Mouse (Mus musculus): ENCODE data around the gene Tada3. TPM values are rescaled to one million over a fixed set of nuclear protein-coding genes. Genes with fewer than 3 reads are reported as not detected.

The Tada3 gene
- total and polyA plus RNA-seq, 2 experiments from 2014 or later = 26.2 to 61.8 TPM

GRCm38 (mm10) chr6:113351161-113351560 lies 26.5 kb downstream of the Tada3 start:
- Histone ChIP-seq H3K4me2 (ENCODE audit: low read depth, low read length) (no peak overlapping the region), H3K4me1 (ENCODE audit: insufficient read depth, low read length) (no peaks in the 10 kb centered on the region), H3K27ac (no peak overlapping the region), H3K9ac (replicated peaks; ENCODE audit: low read length) (no peak overlapping the region), H3K27me3 (ENCODE audit: insufficient read depth, low read length) (no peaks in the 10 kb centered on the region), H3K36me3 (ENCODE audit: insufficient read depth, low read length) (no peaks in the 10 kb centered on the region), H3K4me3 (ENCODE audit: low read length) (no peak overlapping the region), H3K9me3 (ENCODE audit: low read length) (no peaks in the 10 kb centered on the region)
- no peak for ATAC-seq
- DNase-seq (ENCODE audit: low spot score) = no peak
- no peak for TF ChIP-seq CTCF (IDR thresholded peaks at IDR 0.05; ENCODE audit: low read depth)
- WGBS = 89% methylated on average over 1 of the region's 1 CpGs

DNA sequence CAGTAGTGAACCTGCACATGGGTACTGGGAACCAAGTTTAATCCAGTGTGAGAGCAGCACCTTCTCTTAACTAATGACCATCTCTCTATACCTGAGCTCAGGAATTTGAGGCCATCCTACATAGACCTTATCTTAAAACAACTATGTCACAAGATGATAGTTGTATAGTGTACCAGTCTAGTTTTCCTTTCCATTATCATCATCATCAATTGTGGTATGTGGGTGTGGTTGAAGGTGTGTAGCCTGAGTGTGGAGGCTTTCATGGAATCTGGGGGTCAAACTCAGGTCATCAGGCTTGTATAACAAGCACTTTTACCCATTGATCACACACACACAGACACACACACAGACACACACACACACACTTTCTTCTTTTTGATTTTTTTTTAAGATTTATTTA lies 27.1 kb downstream of the Tada3 start:
- no peaks in the 10 kb centered on the region for H3K4me1 ChIP-seq (ENCODE audit: insufficient read depth, low read length)
- H3K27me3 ChIP-seq (ENCODE audit: insufficient read depth, low read length) = no peaks in the 10 kb centered on the region
- no peak for DNase-seq (ENCODE audit: low spot score)
- no peak overlapping the region for H3K27ac ChIP-seq
- TF ChIP-seq CTCF (IDR thresholded peaks at IDR 0.05; ENCODE audit: low read depth) = no peak
- ATAC-seq = no peak
- H3K36me3 ChIP-seq (ENCODE audit: insufficient read depth, low read length) = no peaks in the 10 kb centered on the region
- no peak overlapping the region for H3K4me2 ChIP-seq (ENCODE audit: low read depth, low read length)
- H3K9me3 ChIP-seq (ENCODE audit: low read length) = no peaks in the 10 kb centered on the region
- H3K4me3 ChIP-seq (ENCODE audit: low read length) = no peak overlapping the region
- H3K9ac ChIP-seq (replicated peaks; ENCODE audit: low read length) = no peak overlapping the region

GRCm38 (mm10) chr6:113346897-113347296 lies 30.8 kb downstream of the Tada3 start:
- no peak overlapping the region for H3K4me2 ChIP-seq (ENCODE audit: low read depth, low read length)
- ATAC-seq (no peak), DNase-seq (ENCODE audit: low spot score) (no peak)
- no peaks in the 10 kb centered on the region for H3K36me3 ChIP-seq (ENCODE audit: insufficient read depth, low read length)
- H3K4me1 ChIP-seq (ENCODE audit: insufficient read depth, low read length) = peaks cover 10% of the 10 kb centered on the region; the same call in 1 of the 2 replicates
- no peaks in the 10 kb centered on the region for H3K9me3 ChIP-seq (ENCODE audit: low read length)
- no peak overlapping the region for H3K27ac ChIP-seq
- TF ChIP-seq CTCF (IDR thresholded peaks at IDR 0.05; ENCODE audit: low read depth) = no peak
- H3K9ac ChIP-seq (replicated peaks; ENCODE audit: low read length) = no peak overlapping the region
- no peaks in the 10 kb centered on the region for H3K27me3 ChIP-seq (ENCODE audit: insufficient read depth, low read length)
- WGBS = 80% methylated on average over 4 of the region's 4 CpGs
- H3K4me3 ChIP-seq (ENCODE audit: low read length) = no peak overlapping the region

- Histone ChIP-seq H3K4me2 (ENCODE audit: low read depth, low read length) (peak overlapping the region; percentile 81), H3K4me3 (ENCODE audit: low read length) (peak overlapping the region; percentile 55; the same call in 1 of the 2 replicates), H3K27me3 (ENCODE audit: insufficient read depth, low read length) (no peaks in the 10 kb centered on the region), H3K9me3 (ENCODE audit: low read length) (no peaks in the 10 kb centered on the region), H3K9ac (replicated peaks; ENCODE audit: low read length) (peak overlapping the region; percentile 82; the same call in 1 of the 2 replicates), H3K27ac (peak overlapping the region; percentile 76; the same call in 1 of the 2 replicates), H3K4me1 (ENCODE audit: insufficient read depth, low read length) (peaks cover 14% of the 10 kb centered on the region; the same call in 1 of the 2 replicates), H3K36me3 (ENCODE audit: insufficient read depth, low read length) (peaks cover 10% of the 10 kb centered on the region)
- DNase-seq (ENCODE audit: low spot score) (peak; percentile 67), ATAC-seq (no peak)
- WGBS = 33% methylated on average over 2 of the region's 2 CpGs
- no peak for TF ChIP-seq CTCF (IDR thresholded peaks at IDR 0.05; ENCODE audit: low read depth)
Observed at GRCm38 (mm10) chr6:113344321-113344720, 33.4 kb downstream of the Tada3 start.

- no peaks in the 10 kb centered on the region for H3K9me3 ChIP-seq (ENCODE audit: low read length)
- H3K4me3 ChIP-seq (ENCODE audit: low read length) = peak within 1 kb of the TSS; percentile 55
- DNase-seq (ENCODE audit: low spot score) (peak; percentile 76), ATAC-seq (peak; percentile 75)
- H3K4me2 ChIP-seq (ENCODE audit: low read depth, low read length) = peak within 1 kb of the TSS; percentile 81
- H3K27me3 ChIP-seq (ENCODE audit: insufficient read depth, low read length) = no peaks in the 10 kb centered on the region
- peaks cover 10% of the 10 kb centered on the region for H3K36me3 ChIP-seq (ENCODE audit: insufficient read depth, low read length)
- H3K9ac ChIP-seq (replicated peaks; ENCODE audit: low read length) = peak within 1 kb of the TSS; percentile 82
- TF ChIP-seq CTCF (IDR thresholded peaks at IDR 0.05; ENCODE audit: low read depth) = no peak
- peaks cover 14% of the 10 kb centered on the region; the same call in 1 of the 2 replicates for H3K4me1 ChIP-seq (ENCODE audit: insufficient read depth, low read length)
- H3K27ac ChIP-seq = peak within 1 kb of the TSS; percentile 76
- 13% methylated on average over 32 of the region's 32 CpGs for WGBS
Observed at GRCm38 (mm10) chr6:113343177-113344092, 34.2 kb downstream of the Tada3 start, which contains the start of gene Camk1. Camk1 (minus strand) TSS chr6:113343984.

DNA sequence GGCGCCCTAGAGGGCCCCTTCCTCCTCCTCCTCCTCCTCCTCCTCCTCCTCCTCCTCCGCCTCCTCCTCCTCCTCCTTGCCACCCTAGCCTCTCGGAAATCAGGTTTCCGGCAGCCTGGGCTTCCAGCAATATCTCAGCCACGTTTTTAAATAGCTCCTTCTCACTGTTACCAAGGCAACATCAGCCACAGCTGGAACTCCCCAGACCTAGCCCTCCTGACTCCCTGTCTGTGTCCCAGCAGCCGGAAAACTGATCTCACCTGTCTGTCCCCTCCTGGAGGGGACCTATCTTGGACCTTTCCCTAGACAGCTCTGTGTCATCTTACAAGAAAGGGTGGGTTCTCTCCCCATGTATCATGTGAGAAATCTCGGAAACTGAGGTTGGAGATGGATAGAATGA lies 35.4 kb downstream of the Tada3 start:
- peaks cover 14% of the 10 kb centered on the region; the same call in 1 of the 2 replicates for H3K4me1 ChIP-seq (ENCODE audit: insufficient read depth, low read length)
- peaks cover 10% of the 10 kb centered on the region for H3K36me3 ChIP-seq (ENCODE audit: insufficient read depth, low read length)
- peak overlapping the region; percentile 81 for H3K4me2 ChIP-seq (ENCODE audit: low read depth, low read length)
- TF ChIP-seq CTCF (IDR thresholded peaks at IDR 0.05; ENCODE audit: low read depth) = no peak
- H3K27ac ChIP-seq = peak overlapping the region; percentile 76; the same call in 1 of the 2 replicates
- H3K4me3 ChIP-seq (ENCODE audit: low read length) = peak overlapping the region; percentile 55
- H3K9ac ChIP-seq (replicated peaks; ENCODE audit: low read length) = peak overlapping the region; percentile 82; the same call in 1 of the 2 replicates
- no peaks in the 10 kb centered on the region for H3K9me3 ChIP-seq (ENCODE audit: low read length)
- peak; percentile 27 for ATAC-seq
- DNase-seq (ENCODE audit: low spot score) = peak; percentile 22
- 28% methylated on average over 5 of the region's 7 CpGs for WGBS
- H3K27me3 ChIP-seq (ENCODE audit: insufficient read depth, low read length) = no peaks in the 10 kb centered on the region

All from hindbrain, postnatal 0 days (tissue).